Mouse (Mus musculus) left cerebral cortex, adult 18-20 months (tissue): ENCODE measurements around the gene Ring1. TPM values are rescaled to one million over a fixed set of nuclear protein-coding genes. Genes with fewer than 3 reads are reported as not detected.
A peak's percentile ranks its signal among the peaks of the same experiment; 100 is the strongest.
"Not testable (repeated sequence)": the region's sequence is repeated elsewhere in the genome, so short reads cannot be mapped to it uniquely, and the experiment has no call there.

Experiments
- DNase-seq, 2 experiments: peaks; one replicate each; pipeline ENCODE4 v3.0.0; 2021 to 2022; ENCODE audit warnings: low spot score in 2 of 2, mixed read lengths in 1 of 2
- total RNA-seq, 2 experiments: library from RNA; stranded (reverse); gene quantifications; 2 replicates each; pipeline ENCODE4 v1.2.3; 2021

The Ring1 gene
- total RNA-seq, 2 experiments from 2014 or later: 31.6 to 34.6 TPM

DNA sequence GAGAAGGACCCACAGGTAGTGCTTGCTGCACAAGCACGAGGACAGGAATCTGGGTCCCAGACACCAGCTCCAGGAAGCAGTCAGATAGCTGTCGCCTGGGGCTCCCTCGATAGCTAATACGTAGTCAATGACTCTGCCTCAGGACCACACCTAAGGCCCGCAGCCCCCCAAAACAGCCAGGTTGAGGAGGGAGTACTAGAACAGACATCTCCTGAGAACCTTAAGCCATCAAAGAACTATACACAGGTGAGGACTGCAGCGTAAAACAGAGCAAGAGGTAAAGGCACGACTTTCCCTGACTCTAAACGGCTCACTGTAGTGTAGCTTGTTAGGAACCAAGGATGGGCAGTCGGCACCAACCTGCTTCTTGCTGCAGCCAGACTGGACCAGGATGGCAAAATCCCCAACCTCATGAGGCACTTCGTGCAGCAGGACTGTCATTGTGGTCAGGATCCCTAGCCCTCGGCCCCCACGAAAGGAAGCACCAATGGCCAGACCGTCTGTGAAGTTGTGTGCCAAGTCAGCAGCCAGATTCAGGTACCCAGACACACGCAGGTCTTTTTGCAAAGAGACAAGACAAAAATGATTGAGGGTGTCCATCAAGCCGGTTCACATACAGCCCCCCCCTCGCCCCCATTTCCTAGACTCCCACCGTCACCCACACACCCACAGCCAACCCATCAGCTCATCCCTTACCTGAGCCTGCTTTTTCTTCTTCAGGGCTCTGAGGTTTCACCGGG, 4.8 kb upstream of the Ring1 start:
- no peak for DNase-seq

DNA sequence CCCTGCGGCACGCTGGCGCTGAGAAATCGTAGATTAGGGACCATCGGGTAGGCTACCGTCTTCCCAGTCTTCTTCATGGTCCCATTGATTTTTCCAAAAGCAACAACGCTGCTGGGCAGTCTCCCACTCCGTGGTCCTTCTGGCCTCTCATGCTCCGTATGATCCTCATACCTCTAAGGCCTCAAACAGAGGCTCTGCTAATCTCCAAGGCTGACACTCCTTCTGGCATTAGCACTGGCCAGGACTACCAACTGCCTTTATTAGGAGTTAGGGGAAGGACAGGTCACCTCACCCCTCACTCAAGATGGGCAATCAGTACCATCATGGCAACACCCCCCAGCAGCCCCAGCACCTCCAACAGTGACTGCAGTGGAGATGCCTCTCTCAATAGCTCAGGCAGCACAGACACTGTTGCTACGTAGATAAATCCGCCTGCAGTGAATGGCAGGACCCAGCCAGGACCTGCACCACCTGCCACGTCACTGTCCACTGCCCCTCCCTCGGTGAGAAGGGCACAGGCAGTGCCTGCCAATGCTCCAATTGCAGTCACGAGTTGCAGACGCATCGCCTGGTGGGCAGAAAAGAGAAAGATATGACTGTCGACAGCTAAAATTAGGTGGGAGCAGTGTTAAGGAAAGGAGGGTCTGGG, 4.1 kb upstream of the Ring1 start:
- DNase-seq: no peak

DNA sequence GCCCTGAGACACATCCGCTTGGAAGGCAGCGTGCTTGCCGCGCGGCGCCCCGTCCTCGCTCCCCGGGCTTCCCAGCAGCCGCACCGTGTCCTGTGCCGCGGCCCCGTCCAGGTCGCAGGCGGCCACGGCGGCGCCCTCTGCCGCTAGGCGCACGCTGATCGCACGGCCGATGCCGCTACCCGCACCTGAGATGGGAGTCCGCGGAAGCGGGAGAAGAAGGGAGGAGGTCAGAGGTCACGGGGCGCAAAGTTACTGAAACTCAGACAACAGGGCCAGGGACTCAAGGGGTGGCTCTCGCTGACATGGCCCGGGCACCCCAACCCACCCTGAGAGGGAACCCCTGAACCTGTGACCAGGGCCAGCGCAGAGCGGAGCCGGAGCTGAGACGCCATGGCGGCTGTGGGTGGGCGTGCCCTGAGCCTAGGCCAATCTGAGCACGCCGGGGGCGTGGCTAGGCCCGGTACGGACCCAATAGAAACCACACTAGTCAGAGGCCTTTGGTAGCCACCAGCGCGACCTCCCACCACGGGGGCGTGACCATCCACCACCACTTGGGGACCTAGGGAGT, 3.3 kb upstream of the Ring1 start, which contains the start of gene H2-Ke6:
Gene H2-Ke6, minus strand, starts transcription at position 405 of the 568 bp plus-strand sequence.
- DNase-seq: peak; percentile 78 to 91

GRCm38 (mm10) chr17:34026917-34027655, 2.6 kb upstream of the Ring1 start:
- DNase-seq: no peak

GRCm38 (mm10) chr17:34026221-34026620, 1.7 kb upstream of the Ring1 start:
- DNase-seq: no peak

- no peak for DNase-seq
These were observed 1.3 kb upstream of the Ring1 start for GRCm38 (mm10) chr17:34025756-34026151.

DNA sequence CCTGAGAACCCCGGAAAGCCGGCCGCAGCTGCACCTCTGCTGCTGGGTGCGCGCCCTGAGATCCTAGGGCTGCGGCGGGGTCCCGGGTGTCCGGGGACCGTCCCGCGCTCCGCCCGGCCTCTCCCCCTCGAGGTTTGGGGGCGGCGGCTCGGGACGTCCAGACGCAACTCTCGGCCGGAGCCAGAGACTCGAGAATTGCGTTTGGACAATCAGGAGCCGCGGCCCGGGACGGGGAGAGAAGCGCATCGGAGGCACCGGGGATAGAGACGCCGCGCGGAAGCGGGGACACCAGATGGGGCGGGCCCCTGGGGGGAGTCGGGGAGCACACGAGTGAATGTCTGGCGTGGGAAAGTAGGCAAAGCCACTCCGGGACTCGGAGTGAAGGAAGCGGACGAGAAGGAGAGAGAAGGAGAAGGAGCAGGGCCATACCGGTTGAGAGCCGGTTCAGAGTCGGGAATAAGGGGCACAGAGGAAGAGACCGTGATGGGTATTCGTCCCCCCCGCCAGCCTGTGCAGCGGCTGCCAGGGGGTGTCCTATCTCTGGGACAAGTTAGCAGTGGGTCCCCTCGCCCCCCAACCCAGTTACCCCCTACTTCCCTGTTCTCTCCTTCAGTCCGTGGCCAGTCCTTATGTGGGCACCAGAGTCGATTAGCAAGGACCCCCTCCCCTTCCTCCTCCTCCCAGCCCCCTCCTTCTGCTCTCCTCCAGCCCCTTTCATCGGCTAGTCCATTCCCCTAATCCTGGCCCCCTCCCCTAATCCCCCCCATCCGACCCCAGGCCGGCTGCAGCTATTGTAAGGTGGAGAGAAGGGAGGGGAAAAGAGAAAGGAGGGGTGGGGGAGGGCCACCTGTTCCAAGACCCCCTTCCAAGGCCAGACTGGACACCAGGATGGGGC, 628 bp upstream of the Ring1 start:
- DNase-seq: no peak

DNA sequence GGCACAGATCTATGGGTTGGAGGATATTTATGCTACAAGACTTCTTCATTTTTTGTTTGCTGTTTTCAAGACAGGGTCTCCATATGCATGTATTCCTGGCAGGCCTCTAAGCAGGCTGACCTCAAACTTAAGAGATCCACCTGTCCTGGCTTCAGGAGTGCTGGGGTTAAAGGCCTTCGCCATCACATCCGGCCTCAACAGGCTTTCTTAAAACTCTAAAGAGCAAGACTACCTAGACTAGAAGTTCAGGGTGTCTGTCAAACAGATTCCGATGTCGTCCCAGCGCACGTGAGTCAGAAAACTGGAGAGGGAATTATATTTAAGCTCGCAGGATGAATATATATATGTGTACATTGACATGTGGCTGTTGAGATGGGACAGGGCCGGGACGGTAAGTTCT, 802 bp downstream of the Ring1 start:
- no peak for DNase-seq

DNA sequence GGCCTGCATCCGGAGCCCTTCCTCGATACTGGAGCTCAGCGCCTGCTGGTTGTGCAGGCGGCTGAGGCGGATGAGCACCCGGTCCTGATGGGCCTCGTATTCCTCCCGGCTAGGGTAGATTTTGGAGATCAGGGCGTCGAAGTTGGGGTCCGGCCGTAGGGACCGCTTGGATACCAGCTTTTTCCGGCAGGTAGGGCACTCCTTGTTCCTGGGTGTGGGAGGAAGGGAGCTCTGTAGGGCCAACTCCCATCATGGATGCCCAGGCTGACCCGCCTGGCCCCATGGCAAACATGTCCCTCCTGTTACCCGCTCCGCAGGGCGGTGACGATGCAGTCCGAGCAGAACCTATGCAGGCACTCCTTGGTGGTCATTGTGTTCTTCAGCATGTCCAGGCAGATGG, 1.5 kb downstream of the Ring1 start:
- DNase-seq: no peak

- no peak for DNase-seq
These were observed 2.1 kb downstream of the Ring1 start for GRCm38 (mm10) chr17:34022414-34022783.

GRCm38 (mm10) chr17:34021539-34022413, 2.7 kb downstream of the Ring1 start:
- no peak for DNase-seq

GRCm38 (mm10) chr17:34013436-34013835, 11.0 kb downstream of the Ring1 start:
- DNase-seq: no peak

DNA sequence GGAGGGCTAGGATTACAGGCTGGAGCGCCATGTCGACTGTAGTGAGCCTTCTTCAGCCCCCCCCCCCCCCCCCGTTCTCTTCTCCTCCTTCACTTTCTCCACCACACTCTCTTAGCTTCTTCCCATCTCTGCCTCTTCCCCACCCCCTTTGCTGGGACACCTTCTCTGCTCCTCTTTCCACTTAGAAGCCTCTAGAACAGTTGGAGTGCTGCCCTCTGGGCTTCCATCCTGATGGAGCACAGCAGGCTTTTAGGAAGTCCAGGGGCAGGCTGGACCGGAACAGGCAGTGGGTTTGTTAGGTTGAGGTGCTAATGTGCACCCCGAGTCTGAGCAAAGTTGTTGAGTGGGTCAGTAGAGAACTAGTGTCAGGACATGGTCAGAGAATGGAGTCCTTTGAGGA, 14.3 kb downstream of the Ring1 start:
- no peak for DNase-seq

- DNase-seq: no peak
These were observed 17.9 kb downstream of the Ring1 start for GRCm38 (mm10) chr17:34006570-34006969.

GRCm38 (mm10) chr17:34003426-34003825, 21.1 kb downstream of the Ring1 start:
- DNase-seq: no peak

DNA sequence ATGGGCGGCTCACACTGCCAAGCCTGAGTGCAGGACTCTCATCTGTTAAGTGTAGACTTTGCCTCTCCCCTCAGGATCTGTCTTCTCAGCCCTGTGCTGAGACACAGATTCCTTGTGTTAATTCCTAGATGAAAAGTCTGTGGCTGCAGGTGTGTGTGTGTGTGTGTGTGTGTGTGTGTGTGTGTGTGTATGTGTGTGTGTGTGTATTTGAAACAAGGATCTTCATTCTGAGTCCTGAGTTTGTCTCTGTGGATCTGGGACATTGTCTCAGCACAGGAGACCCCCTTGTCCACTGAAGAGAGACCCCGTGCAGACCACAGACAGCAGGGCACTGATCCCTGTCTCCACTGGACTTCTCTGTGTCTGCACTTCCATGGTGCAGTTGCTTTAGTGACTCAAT, 23.7 kb downstream of the Ring1 start:
- DNase-seq: not testable (repeated sequence)

DNA sequence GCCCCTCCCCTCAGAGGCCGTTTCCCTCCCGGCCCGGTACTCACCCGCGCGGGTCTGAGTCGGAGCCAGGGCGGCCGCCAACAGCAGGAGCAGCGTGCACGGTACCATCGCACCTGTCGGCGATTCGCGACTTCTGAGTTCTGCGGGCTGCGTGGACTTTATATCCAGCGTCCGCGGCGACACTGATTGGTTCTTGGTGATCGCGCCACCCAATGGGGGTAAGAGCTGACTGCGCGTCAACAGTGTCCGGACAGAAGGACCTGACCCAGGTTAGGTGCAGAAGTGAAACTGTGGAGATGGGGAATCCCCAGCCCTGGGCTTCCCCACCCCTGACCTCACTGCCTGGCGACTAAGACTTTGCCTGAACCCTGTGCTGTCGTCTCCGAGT, 24.3 kb downstream of the Ring1 start, which contains the start of gene H2-K1:
Gene H2-K1, minus strand, starts transcription at position 198 of the 388 bp plus-strand sequence.
- peak; percentile 64 to 65 for DNase-seq

- no peak for DNase-seq
These were observed 24.9 kb downstream of the Ring1 start for GRCm38 (mm10) chr17:33999341-34000149.

DNA sequence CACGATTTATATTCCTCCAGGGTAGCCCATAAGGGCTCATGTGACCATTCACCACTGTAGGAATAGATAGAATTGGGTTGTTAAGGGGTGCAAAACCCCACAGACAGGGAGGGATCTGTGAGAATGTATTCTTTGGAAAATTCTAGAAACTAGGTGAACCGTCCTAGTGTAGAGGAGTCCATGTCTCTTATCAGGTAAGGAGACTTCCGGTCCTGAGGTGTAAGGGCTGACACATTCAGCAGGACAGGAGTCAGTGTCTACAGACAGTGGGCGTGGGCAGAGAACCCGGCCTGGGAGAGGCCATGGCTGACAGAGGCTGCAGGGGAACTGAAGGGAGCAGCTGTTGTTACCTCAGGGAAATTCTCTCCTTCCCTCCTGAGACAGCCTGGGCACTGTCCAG, 25.8 kb downstream of the Ring1 start:
- not testable (repeated sequence) for DNase-seq
